Mouse (Mus musculus) C2C12 (cell line): Measurements from ENCODE around the gene Zfp607a. TPM values are rescaled to one million over a fixed set of nuclear protein-coding genes. Genes with fewer than 3 reads are reported as not detected.
A peak's percentile ranks its signal among the peaks of the same experiment; 100 is the strongest.
"Not testable (repeated sequence)": the region's sequence is repeated elsewhere in the genome, so short reads cannot be mapped to it uniquely, and the experiment has no call there.

ENCODE experiments used
- H3K27me3 ChIP-seq: one replicate; pipeline ENCODE4 v1.6.1; 2011; ENCODE audit not compliant: control insufficient read depth, insufficient read depth, insufficient read length
- H3K36me3 ChIP-seq: one replicate; pipeline ENCODE4 v1.6.1; 2011; ENCODE audit not compliant: control insufficient read depth, insufficient read depth
- H3K4me3 ChIP-seq: one replicate; pipeline ENCODE4 v1.5.1; 2011; ENCODE audit warnings: mild to moderate bottlenecking, control low read depth; ENCODE audit not compliant: poor library complexity, insufficient read depth, severe bottlenecking
- H3K79me2 ChIP-seq: one replicate; pipeline ENCODE4 v1.6.1; 2011; ENCODE audit not compliant: control insufficient read depth, insufficient read depth
- H3K79me3 ChIP-seq: one replicate; pipeline ENCODE4 v1.6.1; 2011; ENCODE audit warnings: low read depth, control low read depth
- H3ac ChIP-seq: one replicate; pipeline ENCODE3; 2011; ENCODE audit warnings: low read depth; ENCODE audit not compliant: control insufficient read depth, insufficient read length
- CEBPB ChIP-seq: IDR thresholded peaks from one replicate; pipeline ENCODE4 v1.6.1; 2011; ENCODE audit warnings: low read depth, mild to moderate bottlenecking, control low read depth, moderate library complexity
- CTCF ChIP-seq: IDR thresholded peaks from one replicate; pipeline ENCODE4 v1.5.1; 2011; ENCODE audit not compliant: control insufficient read depth, insufficient read depth, insufficient read length
- FOSL1 ChIP-seq: IDR thresholded peaks from one replicate; pipeline ENCODE4 v1.8.0; 2011; ENCODE audit warnings: mild to moderate bottlenecking, low read length; ENCODE audit not compliant: poor library complexity, insufficient read depth, severe bottlenecking
- MAX ChIP-seq: IDR thresholded peaks from one replicate; pipeline ENCODE4 v1.6.1; 2011; ENCODE audit warnings: mild to moderate bottlenecking, control low read depth
- MYOD1 ChIP-seq: IDR thresholded peaks from one replicate; pipeline ENCODE4 v1.6.1; 2011; ENCODE audit warnings: low read depth; ENCODE audit not compliant: control insufficient read depth, insufficient read length
- MYOG ChIP-seq: IDR thresholded peaks from one replicate; pipeline ENCODE4 v1.6.1; 2011; ENCODE audit not compliant: control insufficient read depth, insufficient read length; ENCODE audit errors: extremely low read depth
- USF1 ChIP-seq: IDR thresholded peaks from one replicate; pipeline ENCODE4 v1.6.1; 2011; ENCODE audit warnings: low read depth, mild to moderate bottlenecking, control low read depth, moderate library complexity
- polyA plus RNA-seq: library from polyadenylated mRNA; unstranded; fragments of >200 nt; fragmentation: generic; extraction: Trizol; gene quantifications from one replicate; pipeline ENCODE4 v1.2.1, GENCODE M21; 2012; ENCODE audit warnings: missing spikeins

The Zfp607a gene
- polyA plus RNA-seq, 1 experiment, result 0.69 TPM

DNA sequence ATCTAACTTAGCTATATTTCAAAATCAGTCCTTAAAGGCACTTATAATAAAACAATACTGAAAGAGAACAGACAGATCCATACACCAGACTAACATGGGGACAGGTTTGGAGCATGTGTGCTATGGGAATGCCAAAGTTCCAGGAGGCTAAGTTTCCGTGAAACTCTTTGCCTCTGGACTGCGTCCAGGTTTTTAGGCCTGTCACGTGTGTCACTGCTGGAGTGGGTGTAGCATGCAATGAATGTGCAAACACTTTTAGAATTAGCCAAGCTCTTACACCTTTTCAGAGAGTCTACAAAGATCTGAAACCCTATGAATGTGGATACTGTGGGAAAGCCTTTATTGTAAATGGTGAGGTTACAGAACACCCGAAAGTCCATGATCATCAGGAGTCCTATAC, 24.4 kb downstream of the Zfp607a start:
- H3ac ChIP-seq, result no peak overlapping the region
- TF ChIP-seq CTCF (no peak), CEBPB (no peak), FOSL1 (no peak), USF1 (no peak), MYOD1 (no peak), MAX (no peak), MYOG (no peak)
- H3K27me3 ChIP-seq, result no peaks in the 10 kb centered on the region
- H3K79me3 ChIP-seq, result no peaks in the 10 kb centered on the region
- no peaks in the 10 kb centered on the region for H3K79me2 ChIP-seq
- H3K36me3 ChIP-seq, result no peaks in the 10 kb centered on the region
- H3K4me3 ChIP-seq, result no peak overlapping the region

DNA sequence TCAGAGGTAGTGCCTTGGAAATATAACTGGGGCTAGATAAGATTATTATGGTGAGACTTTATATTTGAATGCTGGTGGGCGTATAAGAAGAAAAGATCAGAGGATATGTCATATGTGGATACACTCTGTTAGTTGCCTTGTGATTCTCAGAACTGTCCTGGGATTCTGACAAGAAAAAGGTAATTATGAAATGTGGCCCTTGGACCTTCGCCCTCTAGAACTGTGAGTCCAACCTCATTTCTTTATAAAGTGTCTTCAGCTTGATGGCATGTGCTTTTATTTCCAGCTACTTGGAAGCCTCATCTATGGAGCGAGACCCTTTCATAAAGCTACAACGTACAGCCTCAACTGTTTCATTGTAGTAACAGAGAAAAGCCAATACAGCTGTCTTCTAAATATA, 43.3 kb downstream of the Zfp607a start:
- no peak overlapping the region for H3K4me3 ChIP-seq
- no peak overlapping the region for H3ac ChIP-seq
- H3K79me3 ChIP-seq, result no peaks in the 10 kb centered on the region
- H3K27me3 ChIP-seq, result no peaks in the 10 kb centered on the region
- H3K36me3 ChIP-seq, result no peaks in the 10 kb centered on the region
- no peaks in the 10 kb centered on the region for H3K79me2 ChIP-seq
- TF ChIP-seq USF1 (no peak), MYOG (no peak), CEBPB (no peak), MYOD1 (no peak), FOSL1 (no peak), MAX (no peak), CTCF (no peak)

GRCm38 (mm10) chr7:27905061-27905848, 47.9 kb downstream of the Zfp607a start:
- H3K27me3 ChIP-seq, result no peaks in the 10 kb centered on the region
- TF ChIP-seq MAX, result no peak
- no peak for TF ChIP-seq CTCF
- no peak for TF ChIP-seq USF1
- no peak for TF ChIP-seq MYOG
- no peak for TF ChIP-seq CEBPB
- no peak for TF ChIP-seq FOSL1
- no peak for TF ChIP-seq MYOD1
- H3K79me2 ChIP-seq, result no peaks in the 10 kb centered on the region
- no peaks in the 10 kb centered on the region for H3K36me3 ChIP-seq
- no peak overlapping the region for H3K4me3 ChIP-seq
- H3ac ChIP-seq, result no peak overlapping the region
- H3K79me3 ChIP-seq, result no peaks in the 10 kb centered on the region

DNA sequence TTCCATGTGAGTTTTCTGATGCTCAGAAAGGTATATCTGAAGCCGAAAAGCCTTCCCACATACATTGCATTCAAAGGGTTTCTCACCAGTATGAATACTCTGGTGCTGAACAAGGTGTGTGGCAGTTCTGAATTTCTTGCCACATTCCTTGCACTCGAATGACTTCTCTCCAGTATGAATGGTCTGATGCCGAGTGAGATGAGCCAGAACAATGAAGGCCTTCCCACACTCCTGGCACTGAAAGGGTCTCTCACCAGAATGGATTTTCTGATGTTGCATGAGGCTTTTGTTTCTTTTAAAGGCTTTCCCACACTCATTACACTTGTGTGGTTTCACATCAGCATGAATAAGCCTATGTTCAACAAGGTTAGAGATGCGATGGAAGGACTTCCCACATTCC, 53.6 kb downstream of the Zfp607a start:
- H3K79me3 ChIP-seq, H3K27me3 ChIP-seq, H3K4me3 ChIP-seq, H3ac ChIP-seq, H3K79me2 ChIP-seq, H3K36me3 ChIP-seq: not testable (repeated sequence)

- not testable (repeated sequence) for H3K79me3 ChIP-seq, H3ac ChIP-seq, H3K4me3 ChIP-seq, H3K36me3 ChIP-seq, H3K27me3 ChIP-seq, H3K79me2 ChIP-seq
Observed at GRCm38 (mm10) chr7:27927041-27927440, 69.7 kb downstream of the Zfp607a start.

DNA sequence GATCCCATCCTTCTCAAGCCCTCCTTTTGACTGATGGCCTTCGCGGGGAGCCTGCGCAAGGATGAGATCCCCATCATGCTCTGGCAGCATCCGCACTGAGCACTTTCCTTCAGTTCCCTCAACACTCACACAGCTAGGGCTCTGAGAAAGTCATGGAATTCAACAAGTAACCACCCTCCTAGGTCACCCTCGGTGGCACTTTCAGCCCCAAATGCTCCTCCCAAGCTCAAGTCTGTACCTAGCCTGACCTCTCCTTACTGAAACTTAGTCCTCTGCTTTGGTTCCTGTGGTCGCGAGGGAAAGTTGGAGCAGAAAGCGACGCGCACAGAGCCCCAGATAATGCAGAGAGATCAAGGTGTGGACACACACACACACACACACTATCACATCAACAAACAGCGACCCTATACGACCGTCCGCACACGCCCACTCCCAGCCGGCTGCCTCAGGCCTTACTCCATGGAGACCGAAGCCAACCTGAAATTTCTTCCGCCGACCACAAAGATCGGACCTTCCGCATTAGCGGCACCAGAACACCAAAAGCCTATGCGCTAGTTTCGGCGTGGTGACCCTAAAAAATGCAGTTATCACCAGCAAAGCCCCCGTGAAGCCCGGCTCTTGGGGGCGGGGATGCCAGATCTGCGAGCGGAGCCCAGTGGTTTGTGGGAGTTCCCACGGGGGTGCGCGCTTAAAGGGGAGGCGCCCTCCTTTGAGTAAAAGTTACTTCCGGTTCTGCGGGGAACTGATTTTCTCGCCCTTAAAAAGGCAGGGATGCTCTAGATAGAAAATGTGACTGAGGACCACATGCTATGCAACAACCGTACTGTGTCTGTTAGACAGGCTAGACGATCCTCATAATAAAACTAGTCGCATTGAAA, 71.7 kb downstream of the Zfp607a start, which contains the start of gene Zfp974:
Gene Zfp974, minus strand, starts transcription at position 643 of the 878 bp plus-strand sequence.
- no peaks in the 10 kb centered on the region for H3K79me2 ChIP-seq
- peak within 1 kb of the TSS; percentile 53 for H3K4me3 ChIP-seq
- TF ChIP-seq MAX (no peak), CEBPB (no peak), MYOD1 (no peak), FOSL1 (no peak), MYOG (no peak), USF1 (no peak), CTCF (no peak)
- no peaks in the 10 kb centered on the region for H3K36me3 ChIP-seq
- H3K79me3 ChIP-seq, result no peaks in the 10 kb centered on the region
- H3K27me3 ChIP-seq, result no peaks in the 10 kb centered on the region
- H3ac ChIP-seq, result peak within 1 kb of the TSS; percentile 88

Other genes with a start within 250 kb of the Zfp607a start
- gene Ttc9b, start 203.6 kb upstream of the Zfp607a start, polyA plus RNA-seq, result 0.11 TPM
- gene Map3k10, start 182.9 kb upstream of the Zfp607a start, polyA plus RNA-seq, result 31.4 TPM
- 0.75 TPM for gene Zfp607b, start 168.2 kb upstream of the Zfp607a start, polyA plus RNA-seq
- gene Zfp60, start 126.1 kb upstream of the Zfp607a start, polyA plus RNA-seq, result 1.3 TPM
- gene Zfp626, start 50.3 kb upstream of the Zfp607a start, polyA plus RNA-seq, result 1.2 TPM
- gene Zfp59, start 18.9 kb upstream of the Zfp607a start, polyA plus RNA-seq, result 0.85 TPM
- gene Zfp974, start 71.9 kb downstream of the Zfp607a start, polyA plus RNA-seq, result 1.5 TPM
- gene Zfp780b, start 121.6 kb downstream of the Zfp607a start, polyA plus RNA-seq, result 1.3 TPM
- gene Zfp850, start 156.6 kb downstream of the Zfp607a start, polyA plus RNA-seq, result 0.62 TPM
- gene Psmc4, start 192.6 kb downstream of the Zfp607a start, polyA plus RNA-seq, result 259 TPM
- not detected for gene Fcgbp, start 213.7 kb downstream of the Zfp607a start, polyA plus RNA-seq